Mouse (Mus musculus): ENCODE measurements around the gene Kcnk4.

The Kcnk4 gene

GRCm38 (mm10) chr19:6874257-6874656 is 60.1 kb downstream of the Kcnk4 start:
- DNase-seq, result no peak
